Mouse (Mus musculus): ENCODE measurements around the gene Cdc42ep1. TPM values are rescaled to one million over a fixed set of nuclear protein-coding genes. Genes with fewer than 3 reads are reported as not detected.
"Not testable (repeated sequence)": the region's sequence is repeated elsewhere in the genome, so short reads cannot be mapped to it uniquely, and the experiment has no call there.

Gene Cdc42ep1
- polyA plus RNA-seq, 1 experiment from 2014 or later, result 19.2 TPM

- DNase-seq (ENCODE audit: low spot score), result peak; percentile 3
- Histone ChIP-seq H3K27me3 (ENCODE audit: insufficient read depth, poor library complexity, severe bottlenecking) (peaks cover 67% of the 10 kb centered on the region), H3K4me1 (replicated peaks) (peaks cover 82% of the 10 kb centered on the region), H3K27ac (peak overlapping the region; percentile 66), H3K4me3 (0 out of 2 replicates have a peak overlapping the region, but pooled peaks have one; percentile 13), H3K9me3 (no peaks in the 10 kb centered on the region), H3K36me3 (0 out of 2 replicates have a peak, but pooled peaks cover 6% of the 10 kb centered on the region)
- WGBS, result 77% methylated on average over 11 of the region's 11 CpGs
These were observed 2.9 kb downstream of the Cdc42ep1 start for GRCm38 (mm10) chr15:78845321-78845720.

- peak; percentile 1 for DNase-seq (ENCODE audit: low spot score)
- peaks cover 82% of the 10 kb centered on the region for H3K4me1 ChIP-seq (replicated peaks)
- no peaks in the 10 kb centered on the region for H3K9me3 ChIP-seq
- H3K27ac ChIP-seq, result peak overlapping the region; percentile 66
- H3K27me3 ChIP-seq (ENCODE audit: insufficient read depth, poor library complexity, severe bottlenecking), result peaks cover 65% of the 10 kb centered on the region
- no peak overlapping the region for H3K4me3 ChIP-seq
- 0 out of 2 replicates have a peak, but pooled peaks cover 6% of the 10 kb centered on the region for H3K36me3 ChIP-seq
- WGBS, result 85% methylated on average over 8 of the region's 8 CpGs
These were observed 3.4 kb downstream of the Cdc42ep1 start for GRCm38 (mm10) chr15:78845867-78846266.

- no peak overlapping the region for H3K4me3 ChIP-seq
- H3K9me3 ChIP-seq, result no peaks in the 10 kb centered on the region
- 0 out of 2 replicates have a peak overlapping the region, but pooled peaks have one; percentile 66 for H3K27ac ChIP-seq
- DNase-seq (ENCODE audit: low spot score), result no peak
- H3K27me3 ChIP-seq (ENCODE audit: insufficient read depth, poor library complexity, severe bottlenecking), result peaks cover 65% of the 10 kb centered on the region
- peaks cover 82% of the 10 kb centered on the region for H3K4me1 ChIP-seq (replicated peaks)
- WGBS, result 81% methylated on average over 8 of the region's 8 CpGs
- H3K36me3 ChIP-seq, result 0 out of 2 replicates have a peak, but pooled peaks cover 6% of the 10 kb centered on the region
These were observed 3.9 kb downstream of the Cdc42ep1 start for GRCm38 (mm10) chr15:78846352-78846751.

- not testable (repeated sequence) for H3K36me3 ChIP-seq; H3K4me3 ChIP-seq; DNase-seq (ENCODE audit: low spot score); H3K9me3 ChIP-seq
- WGBS, result 87% methylated on average over 7 of the region's 7 CpGs
- H3K4me1 ChIP-seq (replicated peaks), result peaks cover 82% of the 10 kb centered on the region
- H3K27me3 ChIP-seq (ENCODE audit: insufficient read depth, poor library complexity, severe bottlenecking), result peaks cover 63% of the 10 kb centered on the region
- H3K27ac ChIP-seq, result 0 out of 2 replicates have a peak overlapping the region, but pooled peaks have one; percentile 50
These were observed 4.4 kb downstream of the Cdc42ep1 start for GRCm38 (mm10) chr15:78846805-78847204.

GRCm38 (mm10) chr15:78848467-78848866 is 6.0 kb downstream of the Cdc42ep1 start:
- H3K4me1 ChIP-seq (replicated peaks), result peaks cover 67% of the 10 kb centered on the region

GRCm38 (mm10) chr15:78849485-78849884 is 7.1 kb downstream of the Cdc42ep1 start:
- 0 out of 2 replicates have a peak, but pooled peaks cover 6% of the 10 kb centered on the region for H3K36me3 ChIP-seq
- H3K4me1 ChIP-seq (replicated peaks), result peaks cover 57% of the 10 kb centered on the region
- no peak overlapping the region for H3K4me3 ChIP-seq
- no peaks in the 10 kb centered on the region for H3K9me3 ChIP-seq
- DNase-seq (ENCODE audit: low spot score), result no peak
- H3K27ac ChIP-seq, result peak overlapping the region; percentile 59
- 83% methylated on average over 12 of the region's 12 CpGs for WGBS
- H3K27me3 ChIP-seq (ENCODE audit: insufficient read depth, poor library complexity, severe bottlenecking), result peaks cover 40% of the 10 kb centered on the region

More at GRCm38 (mm10) chr15:78848467-78848866, 6.0 kb downstream of the Cdc42ep1 start:
- Histone ChIP-seq H3K36me3 (0 out of 2 replicates have a peak, but pooled peaks cover 6% of the 10 kb centered on the region), H3K9me3 (no peaks in the 10 kb centered on the region), H3K4me3 (no peak overlapping the region), H3K27me3 (ENCODE audit: insufficient read depth, poor library complexity, severe bottlenecking) (peaks cover 50% of the 10 kb centered on the region), H3K27ac (no peak overlapping the region)
- peak; percentile 77 for DNase-seq (ENCODE audit: low spot score)
- WGBS, result 30% methylated on average over 5 of the region's 5 CpGs

- Histone ChIP-seq H3K36me3 (0 out of 2 replicates have a peak, but pooled peaks cover 6% of the 10 kb centered on the region), H3K9me3 (no peaks in the 10 kb centered on the region), H3K4me1 (replicated peaks) (peaks cover 50% of the 10 kb centered on the region), H3K4me3 (no peak overlapping the region), H3K27ac (peak overlapping the region; percentile 59; the same call in 1 of the 2 replicates), H3K27me3 (ENCODE audit: insufficient read depth, poor library complexity, severe bottlenecking) (peaks cover 33% of the 10 kb centered on the region)
- no peak for DNase-seq (ENCODE audit: low spot score)
- 72% methylated on average over 15 of the region's 15 CpGs for WGBS
These were observed 7.8 kb downstream of the Cdc42ep1 start for GRCm38 (mm10) chr15:78850059-78850824.

- H3K27me3 ChIP-seq (ENCODE audit: insufficient read depth, poor library complexity, severe bottlenecking), result peaks cover 30% of the 10 kb centered on the region
- no peak for DNase-seq (ENCODE audit: low spot score)
- H3K4me3 ChIP-seq, result no peak overlapping the region
- peaks cover 43% of the 10 kb centered on the region for H3K4me1 ChIP-seq (replicated peaks)
- 0 out of 2 replicates have a peak, but pooled peaks cover 6% of the 10 kb centered on the region for H3K36me3 ChIP-seq
- H3K27ac ChIP-seq, result no peak overlapping the region
- 73% methylated on average over 6 of the region's 6 CpGs for WGBS
- no peaks in the 10 kb centered on the region for H3K9me3 ChIP-seq
These were observed 8.5 kb downstream of the Cdc42ep1 start for GRCm38 (mm10) chr15:78850944-78851343.

GRCm38 (mm10) chr15:78851505-78852153 is 9.2 kb downstream of the Cdc42ep1 start:
- H3K4me1 ChIP-seq (replicated peaks), result peaks cover 37% of the 10 kb centered on the region
- H3K36me3 ChIP-seq, result 0 out of 2 replicates have a peak, but pooled peaks cover 6% of the 10 kb centered on the region
- H3K4me3 ChIP-seq, result peak overlapping the region; percentile 29

GRCm38 (mm10) chr15:78855303-78855965 is 13.0 kb downstream of the Cdc42ep1 start, which contains the start of gene Lgals2:
TSS of gene Lgals2 (minus strand) at chr15:78855529.
- Histone ChIP-seq H3K27ac (no peak within 1 kb of the TSS), H3K27me3 (ENCODE audit: insufficient read depth, poor library complexity, severe bottlenecking) (peaks cover 14% of the 10 kb centered on the region), H3K4me3 (no peak within 1 kb of the TSS), H3K36me3 (no peaks in the 10 kb centered on the region), H3K9me3 (no peaks in the 10 kb centered on the region), H3K4me1 (replicated peaks) (peaks cover 33% of the 10 kb centered on the region)
- WGBS, result 80% methylated on average over 8 of the region's 8 CpGs
- DNase-seq (ENCODE audit: low spot score), result no peak

More at GRCm38 (mm10) chr15:78851505-78852153, 9.2 kb downstream of the Cdc42ep1 start:
- DNase-seq (ENCODE audit: low spot score), result peak; percentile 91
- peak overlapping the region; percentile 56 for H3K27ac ChIP-seq
- no peaks in the 10 kb centered on the region for H3K9me3 ChIP-seq
- 18% methylated on average over 13 of the region's 13 CpGs for WGBS
- H3K27me3 ChIP-seq (ENCODE audit: insufficient read depth, poor library complexity, severe bottlenecking), result peaks cover 30% of the 10 kb centered on the region

- WGBS, result 87% methylated on average over 7 of the region's 7 CpGs
- peaks cover 17% of the 10 kb centered on the region for H3K4me1 ChIP-seq (replicated peaks)
- H3K9me3 ChIP-seq, result no peaks in the 10 kb centered on the region
- no peaks in the 10 kb centered on the region for H3K36me3 ChIP-seq
- no peak overlapping the region for H3K27ac ChIP-seq
- no peak for DNase-seq (ENCODE audit: low spot score)
- peaks cover 4% of the 10 kb centered on the region for H3K27me3 ChIP-seq (ENCODE audit: insufficient read depth, poor library complexity, severe bottlenecking)
- H3K4me3 ChIP-seq, result no peak overlapping the region
These were observed 14.6 kb downstream of the Cdc42ep1 start for GRCm38 (mm10) chr15:78857009-78857408.

GRCm38 (mm10) chr15:78859311-78859710 is 16.9 kb downstream of the Cdc42ep1 start:
- Histone ChIP-seq H3K4me1 (replicated peaks) (peaks cover 24% of the 10 kb centered on the region), H3K27me3 (ENCODE audit: insufficient read depth, poor library complexity, severe bottlenecking) (no peaks in the 10 kb centered on the region), H3K9me3 (no peaks in the 10 kb centered on the region), H3K27ac (peak overlapping the region; percentile 59), H3K4me3 (no peak overlapping the region), H3K36me3 (no peaks in the 10 kb centered on the region)
- 77% methylated on average over 4 of the region's 4 CpGs for WGBS
- DNase-seq (ENCODE audit: low spot score), result no peak
